Mouse (Mus musculus): Measurements from ENCODE around the gene Calr.

DNA sequence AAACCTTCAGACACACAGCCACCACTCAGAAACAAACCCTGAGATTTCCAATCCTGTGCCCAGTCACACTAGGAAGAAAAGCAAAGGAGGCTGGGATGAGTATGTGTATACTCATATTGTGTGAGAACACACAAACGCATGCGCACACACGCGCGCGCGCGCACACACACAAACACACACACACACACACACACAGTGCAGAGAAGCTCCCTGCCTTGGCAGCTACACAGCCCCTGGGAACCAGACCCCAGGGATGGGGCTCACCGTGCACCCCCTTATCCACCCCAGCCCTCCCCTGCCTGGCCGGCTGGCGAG is 32.5 kb downstream of the Calr start:
- no peak for TF ChIP-seq CTCF (IDR thresholded peaks at IDR 0.05; ENCODE audit: extremely low read depth, insufficient read depth, insufficient read length, insufficient replicate concordance)
- no peak for TF ChIP-seq POLR2A (IDR thresholded peaks at IDR 0.05; ENCODE audit: low read depth, low read length)
